19 mouse cellular contexts compared by ENCODE assay signal in the genomic region with DNA sequence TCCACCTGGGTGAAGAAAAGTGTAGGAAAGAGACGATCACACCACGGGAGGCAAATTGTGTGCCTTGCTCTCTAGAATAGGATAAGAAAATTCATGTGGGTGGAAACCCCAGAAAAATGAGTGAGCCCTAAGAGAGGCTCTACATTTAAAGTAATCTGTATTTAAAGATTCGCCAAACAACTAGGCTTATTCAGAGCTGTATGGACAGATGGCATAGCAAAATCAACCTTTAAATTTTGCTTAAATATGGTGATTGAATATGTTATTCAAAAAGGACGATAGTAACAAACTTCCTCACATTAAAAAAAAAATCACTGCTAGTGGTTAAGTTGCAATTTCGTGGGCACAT.
DNase-seq lines count a peak whose midpoint lies in the region; ATAC-seq and TF ChIP-seq lines count a peak whose summit lies in the region.
"Had no signal": no experiment of that assay in that cellular context is flagged by ENCODE, and none has a peak within 500 bp of the region (broad histone marks: within the 10 kb centered on the region; RNA-seq: fewer than 3 reads in every experiment).

No protein-coding gene starts in this region.

- no peaks in the 10 kb centered on the region for H3K36me3 ChIP-seq in forebrain, postnatal 0 days (ENCODE audit: insufficient read depth)
- no peaks in the 10 kb centered on the region for H3K36me3 ChIP-seq in forebrain, embryonic 16.5 days (ENCODE audit: control insufficient read depth, insufficient read depth)
- no peaks in the 10 kb centered on the region for H3K36me3 ChIP-seq in intestine, embryonic 14.5 days (ENCODE audit: control insufficient read depth, insufficient read depth, low read length)
- no peaks in the 10 kb centered on the region for H3K36me3 ChIP-seq in intestine, embryonic 15.5 days
- H3K36me3 ChIP-seq: embryonic facial prominence, embryonic 12.5 days; embryonic facial prominence, embryonic 15.5 days; hindbrain, embryonic 12.5 days; hindbrain, embryonic 15.5 days had no signal

- 65% methylated on average over 5 of the region's 5 CpGs for WGBS in forebrain, postnatal 0 days
- 78% methylated on average over 5 of the region's 5 CpGs for WGBS in forebrain, embryonic 16.5 days
- 87% methylated on average over 5 of the region's 5 CpGs for WGBS in intestine, embryonic 14.5 days
- 87% methylated on average over 5 of the region's 5 CpGs for WGBS in intestine, embryonic 15.5 days

- peak; percentile 27; the same call in 1 of the 2 replicates for ATAC-seq in forebrain, postnatal 0 days
- ATAC-seq in forebrain, embryonic 16.5 days, result no peak
- ATAC-seq in intestine, embryonic 14.5 days (replicated peaks; ENCODE audit: low FRiP score, low TSS enrichment, low read depth), result no peak
- ATAC-seq in intestine, embryonic 15.5 days, result no peak
- ATAC-seq: activated CD4-positive, CD25-positive, alpha-beta regulatory T cell, adult 4 months; forebrain, embryonic 14.5 days had no signal

- DNase-seq in forebrain, postnatal 0 days, result no peak
- peak; percentile 20 for DNase-seq in intestine, embryonic 14.5 days (ENCODE audit: low spot score)
- no peak for DNase-seq in left cerebral cortex, adult 2 months (ENCODE audit: extremely low spot score in 1 of 2, low spot score in 2 of 2)
- no peak for DNase-seq in left cerebral cortex, postnatal 10 days (ENCODE audit: extremely low spot score in 1 of 2, low spot score in 2 of 2)
- peak; percentile 72 for DNase-seq in telencephalon, adult 2 months (ENCODE audit: low read depth, low spot score)
- no peak for DNase-seq in adrenal gland, adult 18-20 months (ENCODE audit: low spot score in 2 of 2)
- DNase-seq: adrenal gland, postnatal 10 days; adrenal gland, postnatal 36 days; gastrocnemius, adult 2 months; gastrocnemius, postnatal 14 days had no signal

- H3K9me3 ChIP-seq in forebrain, postnatal 0 days (ENCODE audit: low read length), result no peaks in the 10 kb centered on the region
- no peaks in the 10 kb centered on the region for H3K9me3 ChIP-seq in forebrain, embryonic 16.5 days (ENCODE audit: control insufficient read depth, low read length)
- no peaks in the 10 kb centered on the region for H3K9me3 ChIP-seq in intestine, embryonic 14.5 days (ENCODE audit: control insufficient read depth, low read length)
- H3K9me3 ChIP-seq in intestine, embryonic 15.5 days, result no peaks in the 10 kb centered on the region
- H3K9me3 ChIP-seq: embryonic facial prominence, embryonic 12.5 days; embryonic facial prominence, embryonic 15.5 days; hindbrain, embryonic 12.5 days had no signal

- H3K27me3 ChIP-seq in forebrain, postnatal 0 days (ENCODE audit: insufficient read depth, low read length), result no peaks in the 10 kb centered on the region
- H3K27me3 ChIP-seq in forebrain, embryonic 16.5 days (replicated peaks; ENCODE audit: control insufficient read depth, insufficient read depth, low read length), result no peaks in the 10 kb centered on the region
- H3K27me3 ChIP-seq in intestine, embryonic 14.5 days (replicated peaks; ENCODE audit: control insufficient read depth, insufficient read depth, low read length), result no peaks in the 10 kb centered on the region
- H3K27me3 ChIP-seq in intestine, embryonic 15.5 days (replicated peaks), result no peaks in the 10 kb centered on the region
- H3K27me3 ChIP-seq: embryonic facial prominence, embryonic 12.5 days; embryonic facial prominence, embryonic 15.5 days; hindbrain, embryonic 12.5 days; hindbrain, embryonic 15.5 days had no signal

- peaks cover 8% of the 10 kb centered on the region; the same call in 1 of the 2 replicates for H3K4me1 ChIP-seq in forebrain, postnatal 0 days (ENCODE audit: insufficient read depth)
- H3K4me1 ChIP-seq in forebrain, embryonic 16.5 days (replicated peaks; ENCODE audit: control insufficient read depth, insufficient read depth, low read length), result peaks cover 8% of the 10 kb centered on the region
- H3K4me1 ChIP-seq in intestine, embryonic 14.5 days (replicated peaks; ENCODE audit: control insufficient read depth, insufficient read depth, low read length), result no peaks in the 10 kb centered on the region
- H3K4me1 ChIP-seq in intestine, embryonic 15.5 days (replicated peaks), result no peaks in the 10 kb centered on the region
- H3K4me1 ChIP-seq: embryonic facial prominence, embryonic 12.5 days; embryonic facial prominence, embryonic 15.5 days; hindbrain, embryonic 12.5 days; hindbrain, embryonic 15.5 days had no signal

- H3K9ac ChIP-seq in forebrain, postnatal 0 days, result no peak overlapping the region
- no peak overlapping the region for H3K9ac ChIP-seq in forebrain, embryonic 16.5 days (replicated peaks; ENCODE audit: low read depth, low read length)
- H3K9ac ChIP-seq in intestine, embryonic 14.5 days (ENCODE audit: low read length), result no peak overlapping the region
- H3K9ac ChIP-seq in intestine, embryonic 15.5 days, result no peak overlapping the region
- H3K9ac ChIP-seq: embryonic facial prominence, embryonic 12.5 days; embryonic facial prominence, embryonic 15.5 days; hindbrain, embryonic 12.5 days; hindbrain, embryonic 15.5 days had no signal

- intact Hi-C loops in left cerebral cortex, adult 2 months (cut with DNase I), result loop anchor here (5.0 kb wide), 2 partner anchors 101 to 181 kb away; no protein-coding TSS in a partner anchor
- intact Hi-C loops in left cerebral cortex, postnatal 10 days (cut with DNase I), result loop anchor here (5.0 kb wide), 2 partner anchors 96 to 186 kb away; a partner anchor contains a TSS

- no peak overlapping the region for H3K4me3 ChIP-seq in forebrain, postnatal 0 days (ENCODE audit: low read depth, low read length)
- no peak overlapping the region for H3K4me3 ChIP-seq in forebrain, embryonic 16.5 days (replicated peaks; ENCODE audit: low read length)
- H3K4me3 ChIP-seq in intestine, embryonic 14.5 days (ENCODE audit: low read depth, low read length), result no peak overlapping the region
- H3K4me3 ChIP-seq in intestine, embryonic 15.5 days (replicated peaks), result no peak overlapping the region
- no peak overlapping the region for H3K4me3 ChIP-seq in left cerebral cortex, adult 2 months
- H3K4me3 ChIP-seq: embryonic facial prominence, embryonic 12.5 days; embryonic facial prominence, embryonic 15.5 days; gastrocnemius, adult 2 months; hindbrain, embryonic 12.5 days; hindbrain, embryonic 15.5 days had no signal

- H3K27ac ChIP-seq in forebrain, postnatal 0 days (ENCODE audit: low read depth, low read length), result 0 out of 2 replicates have a peak overlapping the region, but pooled peaks have one; percentile 3
- no peak overlapping the region for H3K27ac ChIP-seq in forebrain, embryonic 16.5 days (ENCODE audit: low read length)
- H3K27ac ChIP-seq in intestine, embryonic 14.5 days (ENCODE audit: low read depth), result no peak overlapping the region
- no peak overlapping the region for H3K27ac ChIP-seq in intestine, embryonic 15.5 days
- H3K27ac ChIP-seq in left cerebral cortex, adult 2 months, result peak overlapping the region; percentile 80
- H3K27ac ChIP-seq: embryonic facial prominence, embryonic 12.5 days; embryonic facial prominence, embryonic 15.5 days; gastrocnemius, adult 2 months; hindbrain, embryonic 12.5 days; hindbrain, embryonic 15.5 days had no signal

- H3K4me2 ChIP-seq in forebrain, postnatal 0 days (ENCODE audit: low read depth), result no peak overlapping the region
- H3K4me2 ChIP-seq in forebrain, embryonic 16.5 days (ENCODE audit: low read length), result no peak overlapping the region
- H3K4me2 ChIP-seq in intestine, embryonic 14.5 days (ENCODE audit: low read length), result no peak overlapping the region
- no peak overlapping the region for H3K4me2 ChIP-seq in intestine, embryonic 15.5 days (replicated peaks)
- H3K4me2 ChIP-seq: embryonic facial prominence, embryonic 12.5 days; embryonic facial prominence, embryonic 15.5 days; heart, embryonic 11.5 days; hindbrain, embryonic 12.5 days; hindbrain, embryonic 15.5 days had no signal

- TF ChIP-seq CTCF in forebrain, postnatal 0 days (IDR thresholded peaks at IDR 0.05; ENCODE audit: low read depth), result no peak
- TF ChIP-seq CTCF in left cerebral cortex, adult 2 months (IDR thresholded peaks at IDR 0.05), result no peak

Comparison
In these comparisons a context has a peak if more than half of its experiments do, and no peak if none do; other contexts are left out.
1. H3K27ac ChIP-seq: peak in forebrain, postnatal 0 days (single experiment) and left cerebral cortex, adult 2 months (single experiment); none in forebrain, embryonic 16.5 days (single experiment), intestine, embryonic 14.5 days (single experiment) and intestine, embryonic 15.5 days (single experiment).
2. DNase-seq: peak in intestine, embryonic 14.5 days (single experiment) and telencephalon, adult 2 months (single experiment); none in forebrain, postnatal 0 days (single experiment), left cerebral cortex, adult 2 months (0 of 2), left cerebral cortex, postnatal 10 days (0 of 2) and adrenal gland, adult 18-20 months (0 of 2).